8 mouse cellular contexts compared by ENCODE assay signal in the genomic region with DNA sequence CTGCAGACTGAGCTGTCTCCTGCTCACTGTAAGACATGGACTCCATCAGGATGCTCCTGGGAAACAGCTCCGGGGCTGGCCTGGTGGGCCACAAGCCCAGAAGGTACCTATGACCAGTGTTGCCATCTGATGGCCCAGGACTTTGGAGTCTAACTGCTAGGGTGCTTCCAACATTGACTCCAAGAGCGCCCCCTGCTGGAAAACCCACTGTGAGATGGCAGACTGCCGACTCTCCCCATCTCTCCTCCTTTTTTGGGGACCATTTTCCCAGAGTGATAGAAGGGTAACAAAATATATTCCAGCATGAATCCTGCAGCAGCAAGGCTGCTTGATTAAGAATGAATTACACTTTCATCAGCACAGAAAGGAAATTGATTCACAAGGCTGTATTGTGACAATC. TPM values are rescaled to one million over a fixed set of nuclear protein-coding genes. Genes with fewer than 3 reads are reported as not detected.
A peak's percentile ranks its signal among the peaks of the same experiment; 100 is the strongest.
DNase-seq lines count a peak whose midpoint lies in the region; ATAC-seq and TF ChIP-seq lines count a peak whose summit lies in the region.

No protein-coding gene starts in this region.

- H3K9ac ChIP-seq in kidney, embryonic 16.5 days (replicated peaks; ENCODE audit: low read length): no peak overlapping the region
- no peak overlapping the region for H3K9ac ChIP-seq in hindbrain, embryonic 11.5 days (ENCODE audit: low read depth, low read length)
- H3K9ac ChIP-seq in limb, embryonic 11.5 days (ENCODE audit: low read length): no peak overlapping the region

- no peaks in the 10 kb centered on the region for H3K4me1 ChIP-seq in kidney, adult 2 months (ENCODE audit: control insufficient read depth, insufficient read depth, low read length)
- H3K4me1 ChIP-seq in kidney, embryonic 16.5 days (ENCODE audit: insufficient read depth, low read length): no peaks in the 10 kb centered on the region
- no peaks in the 10 kb centered on the region for H3K4me1 ChIP-seq in hindbrain, embryonic 11.5 days (replicated peaks; ENCODE audit: control insufficient read depth, insufficient read depth, low read length)
- no peaks in the 10 kb centered on the region for H3K4me1 ChIP-seq in limb, embryonic 11.5 days (ENCODE audit: control insufficient read depth, insufficient read depth, low read length)
- peaks cover 3% of the 10 kb centered on the region; the same call in 1 of the 2 replicates for H3K4me1 ChIP-seq in olfactory bulb, adult 2 months (ENCODE audit: control insufficient read depth, insufficient read depth, low read length)

- no peak overlapping the region for H3K27ac ChIP-seq in kidney, adult 2 months (ENCODE audit: insufficient read depth, low read depth, low read length)
- H3K27ac ChIP-seq in kidney, embryonic 16.5 days (ENCODE audit: low read length): no peak overlapping the region
- H3K27ac ChIP-seq in hindbrain, embryonic 11.5 days (ENCODE audit: low read depth, low read length): no peak overlapping the region
- no peak overlapping the region for H3K27ac ChIP-seq in limb, embryonic 11.5 days (replicated peaks; ENCODE audit: low read depth, low read length)
- H3K27ac ChIP-seq in olfactory bulb, adult 2 months (ENCODE audit: insufficient read depth, low read depth, low read length): no peak overlapping the region

- H3K36me3 ChIP-seq in kidney, adult 2 months (ENCODE audit: control insufficient read depth, insufficient read depth, low read length): 0 out of 2 replicates have a peak, but pooled peaks cover 2% of the 10 kb centered on the region
- peaks cover 17% of the 10 kb centered on the region; the same call in 1 of the 2 replicates for H3K36me3 ChIP-seq in kidney, embryonic 16.5 days (ENCODE audit: insufficient read depth, low read length)
- H3K36me3 ChIP-seq in hindbrain, embryonic 11.5 days (ENCODE audit: control insufficient read depth, insufficient read depth, low read length): no peaks in the 10 kb centered on the region
- peaks cover 5% of the 10 kb centered on the region for H3K36me3 ChIP-seq in limb, embryonic 11.5 days (ENCODE audit: control insufficient read depth, insufficient read depth, low read length)

- TF ChIP-seq POLR2A in kidney, adult 2 months (IDR thresholded peaks at IDR 0.05; ENCODE audit: low read depth, low read length): no peak
- TF ChIP-seq POLR2A in olfactory bulb, adult 2 months (IDR thresholded peaks at IDR 0.05; ENCODE audit: insufficient read depth, low read depth, low read length): no peak

- no peak overlapping the region for H3K4me2 ChIP-seq in kidney, embryonic 16.5 days (replicated peaks; ENCODE audit: low read depth, low read length)
- H3K4me2 ChIP-seq in hindbrain, embryonic 11.5 days (replicated peaks; ENCODE audit: low read depth, low read length): no peak overlapping the region
- H3K4me2 ChIP-seq in limb, embryonic 11.5 days (ENCODE audit: low read depth, severe bottlenecking): no peak overlapping the region

- TF ChIP-seq CTCF in kidney, adult 2 months (conservative IDR thresholded peaks at IDR 0.05; ENCODE audit: insufficient read depth, insufficient read length, low read depth, low read length): peak; percentile 61
- TF ChIP-seq CTCF in olfactory bulb, adult 2 months (IDR thresholded peaks at IDR 0.05; ENCODE audit: insufficient read depth, low read depth, low read length): peak; percentile 66

- H3K4me3 ChIP-seq in kidney, adult 2 months (ENCODE audit: insufficient read depth, low read depth, low read length): no peak overlapping the region
- no peak overlapping the region for H3K4me3 ChIP-seq in kidney, embryonic 16.5 days (ENCODE audit: low read length)
- H3K4me3 ChIP-seq in hindbrain, embryonic 11.5 days (ENCODE audit: low read depth, low read length): no peak overlapping the region
- no peak overlapping the region for H3K4me3 ChIP-seq in limb, embryonic 11.5 days (ENCODE audit: low read depth, low read length)
- H3K4me3 ChIP-seq in olfactory bulb, adult 2 months (ENCODE audit: insufficient read depth, low read depth, low read length): no peak overlapping the region

- peak; percentile 65 for DNase-seq in kidney, adult 2 months
- DNase-seq in WW6 (ENCODE audit: low read depth, low spot score): peak; percentile 38
- DNase-seq in cerebellum, postnatal 25 days: peak; percentile 76 to 88
- DNase-seq in hindbrain, embryonic 11.5 days (ENCODE audit: low spot score): peak; percentile 84
- DNase-seq in limb, embryonic 11.5 days (ENCODE audit: low spot score): peak; percentile 78
- peak; percentile 80 for DNase-seq in urinary bladder, postnatal 25 days (ENCODE audit: low spot score)

- H3K27me3 ChIP-seq in kidney, adult 2 months (replicated peaks; ENCODE audit: control insufficient read depth, insufficient read depth, low read length): no peaks in the 10 kb centered on the region
- no peaks in the 10 kb centered on the region for H3K27me3 ChIP-seq in kidney, embryonic 16.5 days (ENCODE audit: insufficient read depth, low read length)
- H3K27me3 ChIP-seq in hindbrain, embryonic 11.5 days (ENCODE audit: control insufficient read depth, insufficient read depth, low read length): no peaks in the 10 kb centered on the region
- no peaks in the 10 kb centered on the region for H3K27me3 ChIP-seq in limb, embryonic 11.5 days (ENCODE audit: control insufficient read depth, insufficient read depth, low read length)

- WGBS in kidney, adult 2 months: 33% methylated on average over 3 of the region's 3 CpGs
- 36% methylated on average over 3 of the region's 3 CpGs for WGBS in kidney, embryonic 16.5 days
- 27% methylated on average over 3 of the region's 3 CpGs for WGBS in hindbrain, embryonic 11.5 days
- 32% methylated on average over 3 of the region's 3 CpGs for WGBS in limb, embryonic 11.5 days
- WGBS in olfactory bulb, adult 2 months: 41% methylated on average over 3 of the region's 3 CpGs

- no peaks in the 10 kb centered on the region for H3K9me3 ChIP-seq in kidney, embryonic 16.5 days (ENCODE audit: low read length)
- H3K9me3 ChIP-seq in hindbrain, embryonic 11.5 days (ENCODE audit: control insufficient read depth, low read length): no peaks in the 10 kb centered on the region
- H3K9me3 ChIP-seq in limb, embryonic 11.5 days (ENCODE audit: control insufficient read depth, low read length): no peaks in the 10 kb centered on the region

- no peak for ATAC-seq in kidney, embryonic 16.5 days (ENCODE audit: low FRiP score, low TSS enrichment)
- ATAC-seq in hindbrain, embryonic 11.5 days (ENCODE audit: low FRiP score): no peak
- no peak for ATAC-seq in limb, embryonic 11.5 days (ENCODE audit: insufficient number of reproducible peaks, low FRiP score, low TSS enrichment, low read depth)

RNA-seq across cellular contexts. Expression of gene Cabp7, which starts 26.3 kb away (rescaled TPM):
- not detected in 2 replicates for polyA plus RNA-seq in kidney, adult 2 months (2012; rRNA removed)
- polyA plus RNA-seq in kidney, embryonic 16.5 days (2015; fragmentation: Nextera tagmentation; extraction: Ambion mirVana): 0.12 TPM in 2 replicates
- polyA plus RNA-seq in hindbrain, embryonic 11.5 days (2014; fragmentation: Nextera tagmentation; extraction: Ambion mirVana): 0.90 and 1.0 TPM in 2 replicates
- polyA plus RNA-seq in limb, embryonic 11.5 days (2014; fragmentation: Nextera tagmentation; extraction: Ambion mirVana): 0.07 and 0.19 TPM in 2 replicates
- polyA plus RNA-seq in olfactory bulb, adult 2 months (2012; ENCODE audit: insufficient read depth, insufficient read length, low replicate concordance, missing spikeins): not detected in 2 replicates
